Comparison of ENCODE assay signal across 12 mouse cellular contexts in the genomic region with DNA sequence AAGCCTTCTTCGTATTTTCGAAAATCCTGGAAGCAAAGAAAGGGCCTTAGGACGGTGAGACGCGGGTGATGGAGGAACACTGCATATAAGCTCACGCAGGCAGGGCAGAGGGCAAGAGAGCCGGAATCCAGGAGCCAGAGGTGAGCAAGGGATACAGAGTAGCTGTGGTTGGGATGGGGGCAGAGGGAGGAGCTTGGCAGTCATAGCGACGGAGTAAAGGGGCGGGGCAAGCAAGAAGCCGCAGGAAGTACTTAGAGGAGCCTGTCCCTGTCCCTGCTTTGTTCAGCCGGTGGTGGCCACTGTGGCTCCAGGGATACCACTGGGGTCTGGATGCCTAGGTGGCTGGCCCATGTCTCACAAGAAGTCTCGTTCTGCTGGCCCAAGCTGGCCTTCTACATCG. TPM values are rescaled to one million over a fixed set of nuclear protein-coding genes. Genes with fewer than 3 reads are reported as not detected.
DNase-seq lines count a peak whose midpoint lies in the region; ATAC-seq and TF ChIP-seq lines count a peak whose summit lies in the region.
"Had no signal": no experiment of that assay in that cellular context is flagged by ENCODE, and none has a peak within 500 bp of the region (broad histone marks: within the 10 kb centered on the region; RNA-seq: fewer than 3 reads in every experiment).

No protein-coding gene starts in this region.

- H3K4me1 ChIP-seq in kidney, embryonic 16.5 days (ENCODE audit: insufficient read depth, low read length) = no peaks in the 10 kb centered on the region; the same call in 1 of the 2 replicates
- no peaks in the 10 kb centered on the region for H3K4me1 ChIP-seq in kidney, adult 2 months (ENCODE audit: control insufficient read depth, insufficient read depth, low read length)
- H3K4me1 ChIP-seq in embryonic facial prominence, embryonic 12.5 days = 0 out of 2 replicates have a peak, but pooled peaks cover 7% of the 10 kb centered on the region
- H3K4me1 ChIP-seq in intestine, embryonic 15.5 days (replicated peaks) = no peaks in the 10 kb centered on the region
- H3K4me1 ChIP-seq in neural tube, embryonic 13.5 days (replicated peaks) = peaks cover 7% of the 10 kb centered on the region

- no peaks in the 10 kb centered on the region for H3K36me3 ChIP-seq in kidney, embryonic 16.5 days (ENCODE audit: insufficient read depth, low read length)
- no peaks in the 10 kb centered on the region for H3K36me3 ChIP-seq in kidney, adult 2 months (ENCODE audit: control insufficient read depth, insufficient read depth, low read length)
- no peaks in the 10 kb centered on the region for H3K36me3 ChIP-seq in embryonic facial prominence, embryonic 12.5 days
- no peaks in the 10 kb centered on the region for H3K36me3 ChIP-seq in intestine, embryonic 15.5 days
- H3K36me3 ChIP-seq in neural tube, embryonic 13.5 days = no peaks in the 10 kb centered on the region

- TF ChIP-seq POLR2A in kidney, adult 2 months (IDR thresholded peaks at IDR 0.05; ENCODE audit: low read depth, low read length) = no peak

- no peak overlapping the region for H3K4me3 ChIP-seq in kidney, embryonic 16.5 days (ENCODE audit: low read length)
- H3K4me3 ChIP-seq in kidney, adult 2 months (ENCODE audit: insufficient read depth, low read depth, low read length) = no peak overlapping the region
- no peak overlapping the region for H3K4me3 ChIP-seq in embryonic facial prominence, embryonic 12.5 days
- H3K4me3 ChIP-seq in intestine, embryonic 15.5 days (replicated peaks) = no peak overlapping the region
- H3K4me3 ChIP-seq in neural tube, embryonic 13.5 days = no peak overlapping the region

- 15% methylated on average over 14 of the region's 14 CpGs for WGBS in kidney, embryonic 16.5 days
- 45% methylated on average over 14 of the region's 14 CpGs for WGBS in kidney, adult 2 months
- WGBS in embryonic facial prominence, embryonic 12.5 days = 11% methylated on average over 14 of the region's 14 CpGs
- WGBS in intestine, embryonic 15.5 days = 18% methylated on average over 14 of the region's 14 CpGs
- 14% methylated on average over 14 of the region's 14 CpGs for WGBS in neural tube, embryonic 13.5 days

- H3K9me3 ChIP-seq in kidney, embryonic 16.5 days (ENCODE audit: low read length) = no peaks in the 10 kb centered on the region
- no peaks in the 10 kb centered on the region for H3K9me3 ChIP-seq in embryonic facial prominence, embryonic 12.5 days
- no peaks in the 10 kb centered on the region for H3K9me3 ChIP-seq in intestine, embryonic 15.5 days
- no peaks in the 10 kb centered on the region for H3K9me3 ChIP-seq in neural tube, embryonic 13.5 days

- H3K4me2 ChIP-seq in kidney, embryonic 16.5 days (replicated peaks; ENCODE audit: low read depth, low read length) = 0 out of 2 replicates have a peak overlapping the region, but pooled peaks have one; percentile 13
- H3K4me2 ChIP-seq in embryonic facial prominence, embryonic 12.5 days (replicated peaks) = 0 out of 2 replicates have a peak overlapping the region, but pooled peaks have one; percentile 26
- peak overlapping the region; percentile 11 for H3K4me2 ChIP-seq in intestine, embryonic 15.5 days (replicated peaks)
- 0 out of 2 replicates have a peak overlapping the region, but pooled peaks have one; percentile 20 for H3K4me2 ChIP-seq in neural tube, embryonic 13.5 days
- H3K4me2 ChIP-seq: heart, embryonic 11.5 days had no signal

- H3K9ac ChIP-seq in kidney, embryonic 16.5 days (replicated peaks; ENCODE audit: low read length) = no peak overlapping the region
- 0 out of 2 replicates have a peak overlapping the region, but pooled peaks have one; percentile 25 for H3K9ac ChIP-seq in embryonic facial prominence, embryonic 12.5 days
- no peak overlapping the region for H3K9ac ChIP-seq in intestine, embryonic 15.5 days
- H3K9ac ChIP-seq in neural tube, embryonic 13.5 days = no peak overlapping the region

- no peak overlapping the region for H3K27ac ChIP-seq in kidney, embryonic 16.5 days (ENCODE audit: low read length)
- H3K27ac ChIP-seq in kidney, adult 2 months (ENCODE audit: insufficient read depth, low read depth, low read length) = no peak overlapping the region
- H3K27ac ChIP-seq in embryonic facial prominence, embryonic 12.5 days = no peak overlapping the region
- H3K27ac ChIP-seq in intestine, embryonic 15.5 days = no peak overlapping the region
- no peak overlapping the region for H3K27ac ChIP-seq in neural tube, embryonic 13.5 days (replicated peaks)

- no peaks in the 10 kb centered on the region for H3K27me3 ChIP-seq in kidney, embryonic 16.5 days (ENCODE audit: insufficient read depth, low read length)
- no peaks in the 10 kb centered on the region for H3K27me3 ChIP-seq in kidney, adult 2 months (replicated peaks; ENCODE audit: control insufficient read depth, insufficient read depth, low read length)
- no peaks in the 10 kb centered on the region for H3K27me3 ChIP-seq in embryonic facial prominence, embryonic 12.5 days
- no peaks in the 10 kb centered on the region for H3K27me3 ChIP-seq in intestine, embryonic 15.5 days (replicated peaks)
- peaks cover 4% of the 10 kb centered on the region; the same call in 1 of the 2 replicates for H3K27me3 ChIP-seq in neural tube, embryonic 13.5 days

- TF ChIP-seq CTCF in kidney, adult 2 months (conservative IDR thresholded peaks at IDR 0.05; ENCODE audit: insufficient read depth, insufficient read length, low read depth, low read length) = no peak

- no peak for DNase-seq in kidney, adult 2 months
- DNase-seq in thymus, postnatal 10 days (ENCODE audit: low spot score in 2 of 2) = no peak
- DNase-seq in natural killer cell, adult 2 months (ENCODE audit: low spot score in 2 of 2) = no peak
- DNase-seq: adrenal gland, postnatal 14 days had no signal

- ATAC-seq in kidney, embryonic 16.5 days (ENCODE audit: low FRiP score, low TSS enrichment) = peak; percentile 33; the same call in 1 of the 2 replicates
- ATAC-seq in embryonic facial prominence, embryonic 12.5 days (ENCODE audit: insufficient number of reproducible peaks, insufficient read depth, low FRiP score, low TSS enrichment) = no peak; the same call in 1 of the 2 replicates
- 0 out of 2 replicates have a peak, but pooled peaks have one; percentile 20 for ATAC-seq in intestine, embryonic 15.5 days
- ATAC-seq in neural tube, embryonic 13.5 days (ENCODE audit: low read depth) = peak; percentile 48; the same call in 1 of the 2 replicates
- ATAC-seq in megakaryocyte progenitor cell, adult 5-6 weeks (replicated peaks; ENCODE audit: poor library complexity) = no peak
- ATAC-seq: CD4-positive, CD25-positive, alpha-beta regulatory T cell, adult 4 months had no signal

RNA-seq across cellular contexts. Expression of gene Abcc8, which starts 21.8 kb away (rescaled TPM):
- polyA plus RNA-seq in kidney, embryonic 16.5 days (2015; fragmentation: Nextera tagmentation; extraction: Ambion mirVana) = 2.6 and 3.5 TPM in 2 replicates
- polyA plus RNA-seq in kidney, adult 2 months (2012; rRNA removed) = 0.30 and 0.64 TPM in 2 replicates
- 0.87 and 0.93 TPM in 2 replicates for polyA plus RNA-seq in embryonic facial prominence, embryonic 12.5 days (2016; fragmentation: Nextera tagmentation; extraction: Ambion mirVana)
- 7.6 and 8.1 TPM in 2 replicates for polyA plus RNA-seq in intestine, embryonic 15.5 days (2015; fragmentation: Nextera tagmentation; extraction: Ambion mirVana)
- polyA plus RNA-seq in neural tube, embryonic 13.5 days (2015; fragmentation: Nextera tagmentation; extraction: Ambion mirVana) = 6.3 and 8.8 TPM in 2 replicates
- total RNA-seq in megakaryocyte progenitor cell, adult 5-6 weeks (2015) = not detected in 2 replicates
- total RNA-seq in megakaryocyte progenitor cell, adult 5-6 weeks (2017) = not detected in 2 replicates
- total RNA-seq: megakaryocyte, adult 5-6 weeks had no signal
- polyA plus RNA-seq: CD4-positive, CD25-positive, alpha-beta regulatory T cell, adult 4 months had no signal

RNA-seq across cellular contexts. Expression of gene Ush1c, which starts 36.7 kb away (rescaled TPM):
- polyA plus RNA-seq in kidney, embryonic 16.5 days (2015; fragmentation: Nextera tagmentation; extraction: Ambion mirVana) = 23.9 and 26.1 TPM in 2 replicates
- polyA plus RNA-seq in kidney, adult 2 months (2012; rRNA removed) = 50.8 and 52.4 TPM in 2 replicates
- 2.6 and 2.8 TPM in 2 replicates for polyA plus RNA-seq in embryonic facial prominence, embryonic 12.5 days (2016; fragmentation: Nextera tagmentation; extraction: Ambion mirVana)
- polyA plus RNA-seq in intestine, embryonic 15.5 days (2015; fragmentation: Nextera tagmentation; extraction: Ambion mirVana) = 64.2 and 66.5 TPM in 2 replicates
- 1.4 and 2.1 TPM in 2 replicates for polyA plus RNA-seq in neural tube, embryonic 13.5 days (2015; fragmentation: Nextera tagmentation; extraction: Ambion mirVana)
- total RNA-seq in megakaryocyte progenitor cell, adult 5-6 weeks (2015) = not detected in 2 replicates
- total RNA-seq in megakaryocyte progenitor cell, adult 5-6 weeks (2017) = not detected in 2 replicates
- polyA plus RNA-seq: CD4-positive, CD25-positive, alpha-beta regulatory T cell, adult 4 months had no signal

RNA-seq across cellular contexts. Expression of gene Otog, which starts 39.1 kb away (rescaled TPM):
- 0.05 and 0.08 TPM in 2 replicates for polyA plus RNA-seq in kidney, embryonic 16.5 days (2015; fragmentation: Nextera tagmentation; extraction: Ambion mirVana)
- polyA plus RNA-seq in kidney, adult 2 months (2012; rRNA removed) = 0.04 and 0.06 TPM in 2 replicates
- 0.68 and 1.1 TPM in 2 replicates for polyA plus RNA-seq in embryonic facial prominence, embryonic 12.5 days (2016; fragmentation: Nextera tagmentation; extraction: Ambion mirVana)
- 0.08 TPM in 2 replicates for polyA plus RNA-seq in intestine, embryonic 15.5 days (2015; fragmentation: Nextera tagmentation; extraction: Ambion mirVana)
- polyA plus RNA-seq in neural tube, embryonic 13.5 days (2015; fragmentation: Nextera tagmentation; extraction: Ambion mirVana) = not detected in 2 replicates
- total RNA-seq in megakaryocyte progenitor cell, adult 5-6 weeks (2015) = not detected in 2 replicates
- total RNA-seq in megakaryocyte progenitor cell, adult 5-6 weeks (2017) = not detected in 2 replicates
- total RNA-seq: megakaryocyte, adult 5-6 weeks had no signal
- polyA plus RNA-seq: CD4-positive, CD25-positive, alpha-beta regulatory T cell, adult 4 months; heart, embryonic 11.5 days had no signal

Comparison
In these comparisons a context has a peak if more than half of its experiments do, and no peak if none do; other contexts are left out.
1. ATAC-seq: peak in kidney, embryonic 16.5 days (single experiment), intestine, embryonic 15.5 days (single experiment) and neural tube, embryonic 13.5 days (single experiment); none in embryonic facial prominence, embryonic 12.5 days (single experiment) and megakaryocyte progenitor cell, adult 5-6 weeks (single experiment).
2. Peak in every context shown above with its lines, with median percentiles within 50 percentile points of each other: H3K4me2 ChIP-seq.